Mouse (Mus musculus) liver, adult 2 months (tissue): ENCODE measurements around the gene Mcu.

Experiments used
- CTCF ChIP-seq: fragments of 200-500 bp; IDR thresholded peaks from 2 replicates; pipeline ENCODE4 v1.5.1; 2011; ENCODE audit warnings: low read depth, low read length, control low read depth
- POLR2A ChIP-seq: fragments of 200-500 bp; IDR thresholded peaks from 2 replicates; pipeline ENCODE4 v1.6.1; 2011; ENCODE audit warnings: low read length, control low read depth; ENCODE audit not compliant: insufficient read depth; ENCODE audit errors: extremely low read depth

DNA sequence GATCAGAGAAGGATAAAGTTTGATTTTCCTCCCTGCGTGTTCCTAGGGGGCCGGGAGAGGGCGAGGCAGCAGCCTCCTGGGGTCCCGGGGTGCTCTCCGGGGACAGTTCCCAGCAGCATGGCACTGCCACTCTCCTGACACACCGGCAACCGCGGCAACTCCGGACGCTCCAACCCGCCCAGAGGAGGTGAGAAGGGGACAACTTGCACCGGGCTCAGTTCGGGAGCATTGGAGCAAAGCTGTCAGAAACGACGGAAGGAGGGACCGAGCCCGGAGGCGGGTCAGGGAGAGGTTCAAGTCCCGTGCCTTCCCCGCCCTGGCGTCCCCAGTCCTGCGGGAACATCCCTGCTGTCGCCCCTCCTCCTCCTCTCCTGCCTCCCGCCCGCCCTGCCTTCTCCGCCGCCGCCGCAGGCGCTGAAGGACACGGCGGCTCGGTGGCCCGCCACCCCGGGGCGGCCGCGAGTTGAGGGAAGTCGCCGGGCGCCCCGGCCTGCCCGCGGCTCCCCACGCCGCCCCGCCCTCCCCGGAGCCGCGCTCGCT, 441 bp downstream of the Mcu start, which contains the start of gene Gm10322:
- TF ChIP-seq CTCF = peak; percentile 18; the same call in 1 of the 2 replicates
- TF ChIP-seq POLR2A = peak; percentile 53
